Mouse (Mus musculus): Measurements from ENCODE around the gene D5Ertd579e. TPM values are rescaled to one million over a fixed set of nuclear protein-coding genes. Genes with fewer than 3 reads are reported as not detected.

The D5Ertd579e gene
- total and polyA plus RNA-seq, 3 experiments = 13.7 to 29.4 (median 22.9) TPM

GRCm38 (mm10) chr5:36559510-36560235 is 136.2 kb downstream of the D5Ertd579e start:
- Histone ChIP-seq H3K27me3 (replicated peaks) (no peaks in the 10 kb centered on the region), H3K9ac (ENCODE audit: insufficient read depth, low read depth) (no peak overlapping the region), H3K79me2 (replicated peaks; ENCODE audit: control insufficient read depth, extremely low read depth, insufficient read depth, poor library complexity, severe bottlenecking) (peaks cover 10% of the 10 kb centered on the region), H3K4me3 (replicated peaks in 1 of 3; ENCODE audit: low read depth in 2 of 3, low read length in 2 of 3, poor library complexity in 1 of 3) (no peak overlapping the region), H3K9me3 (replicated peaks; ENCODE audit: low read length) (no peaks in the 10 kb centered on the region), H3K27ac (ENCODE audit: insufficient read depth, low read depth) (no peak overlapping the region), H3K4me2 (ENCODE audit: insufficient read depth, low read depth, poor library complexity, severe bottlenecking) (no peak overlapping the region), H3K4me1 (ENCODE audit: control insufficient read depth in 1 of 2, insufficient read depth in 2 of 2) (peaks cover 27 to 66% of the 10 kb centered on the region in 2 experiments), H3K36me3 (replicated peaks in 1 of 2; ENCODE audit: control insufficient read depth in 1 of 2, insufficient read depth in 1 of 2, low read length in 1 of 2) (peaks cover 0 to 16% of the 10 kb centered on the region in 2 experiments)
- no peak for DNase-seq (ENCODE audit: extremely low read depth)
- dilution Hi-C loops (cut with MboI; ENCODE audit: extremely low pct_ligation_motif_present, extremely low pct_unique_long_range_greater_than_20kb, low sequenced_read_pairs) = no loop called here
- TF ChIP-seq SIN3A (IDR thresholded peaks at IDR 0.05; ENCODE audit: low read length) (no peak), CTCF (conservative IDR thresholded peaks at IDR 0.05 in 1 of 2, IDR thresholded peaks at IDR 0.05 in 1 of 2; ENCODE audit: low read depth in 2 of 2, low read length in 2 of 2) (no peak), MAX (IDR thresholded peaks at IDR 0.05; ENCODE audit: low read length) (no peak)
- in situ Hi-C loops (cut with MboI; ENCODE audit: low pct_ligation_motif_present, low pct_unique_long_range_greater_than_20kb, low sequenced_read_pairs) = no loop called here

- TF ChIP-seq MEF2A (IDR thresholded peaks at IDR 0.05; ENCODE audit: borderline replicate concordance, low read depth, low read length) (no peak), UBTF (IDR thresholded peaks at IDR 0.05; ENCODE audit: low read depth, low read length) (no peak), CTCF (conservative IDR thresholded peaks at IDR 0.05 in 1 of 2, IDR thresholded peaks at IDR 0.05 in 1 of 2; ENCODE audit: low read depth in 2 of 2, low read length in 2 of 2) (no peak), ZKSCAN1 (IDR thresholded peaks at IDR 0.05; ENCODE audit: borderline replicate concordance, low read depth, low read length) (no peak), E2F4 (IDR thresholded peaks at IDR 0.05; ENCODE audit: insufficient replicate concordance, low read depth, low read length) (no peak), KAT2A (IDR thresholded peaks at IDR 0.05; ENCODE audit: insufficient replicate concordance, low read length) (no peak), JUND (conservative IDR thresholded peaks at IDR 0.05; ENCODE audit: low read depth, low read length) (no peak), IRF4 (IDR thresholded peaks at IDR 0.05; ENCODE audit: low read depth, low read length) (no peak), ZMIZ1 (IDR thresholded peaks at IDR 0.05; ENCODE audit: low read depth, low read length) (no peak), SMC3 (IDR thresholded peaks at IDR 0.05; ENCODE audit: low read depth, low read length) (no peak), GABPA (IDR thresholded peaks at IDR 0.05; ENCODE audit: insufficient replicate concordance, low read depth, low read length) (no peak), NRF1 (IDR thresholded peaks at IDR 0.05; ENCODE audit: low read depth, low read length) (no peak), USF1 (IDR thresholded peaks at IDR 0.05; ENCODE audit: low read depth, low read length) (no peak), TCF12 (IDR thresholded peaks at IDR 0.05; ENCODE audit: low read depth, low read length) (no peak), TBP (conservative IDR thresholded peaks at IDR 0.05; ENCODE audit: low read depth, low read length) (no peak), POLR2AphosphoS2 (IDR thresholded peaks at IDR 0.05; ENCODE audit: low read depth, low read length) (no peak)
Observed at GRCm38 (mm10) chr5:36559106-36559505, 136.7 kb downstream of the D5Ertd579e start.

More at GRCm38 (mm10) chr5:36559106-36559505, 136.7 kb downstream of the D5Ertd579e start:
- Histone ChIP-seq H3K4me1 (ENCODE audit: control insufficient read depth in 1 of 2, insufficient read depth in 2 of 2) (peaks cover 29 to 67% of the 10 kb centered on the region in 2 experiments), H3K36me3 (replicated peaks in 1 of 2; ENCODE audit: control insufficient read depth in 1 of 2, insufficient read depth in 1 of 2, low read length in 1 of 2) (peaks cover 0 to 14% of the 10 kb centered on the region in 2 experiments), H3K9me3 (replicated peaks; ENCODE audit: low read length) (no peaks in the 10 kb centered on the region), H3K27ac (ENCODE audit: insufficient read depth, low read depth) (no peak overlapping the region), H3K4me3 (replicated peaks in 1 of 3; ENCODE audit: low read depth in 2 of 3, low read length in 2 of 3, poor library complexity in 1 of 3) (no peak overlapping the region), H3K27me3 (replicated peaks) (no peaks in the 10 kb centered on the region), H3K79me2 (replicated peaks; ENCODE audit: control insufficient read depth, extremely low read depth, insufficient read depth, poor library complexity, severe bottlenecking) (peaks cover 10% of the 10 kb centered on the region), H3K4me2 (ENCODE audit: insufficient read depth, low read depth, poor library complexity, severe bottlenecking) (no peak overlapping the region), H3K9ac (ENCODE audit: insufficient read depth, low read depth) (no peak overlapping the region)
- in situ Hi-C loops (cut with MboI; ENCODE audit: low pct_ligation_motif_present, low pct_unique_long_range_greater_than_20kb, low sequenced_read_pairs) (no loop called here), dilution Hi-C loops (cut with MboI; ENCODE audit: extremely low pct_ligation_motif_present, extremely low pct_unique_long_range_greater_than_20kb, low sequenced_read_pairs) (no loop called here)
- no peak for DNase-seq (ENCODE audit: extremely low read depth)

Measured in CH12.LX (cell line).